Mouse (Mus musculus) embryonic facial prominence, embryonic 14.5 days (tissue): ENCODE data around the gene Ldb2. TPM values are rescaled to one million over a fixed set of nuclear protein-coding genes. Genes with fewer than 3 reads are reported as not detected.

Source experiments
- ATAC-seq: fragments of 200-750 bp; cut with Nextera tagmentation; 2 replicates; pipeline ENCODE4 v1.8.0; 2017; ENCODE audit warnings: low read depth, moderate number of reproducible peaks, moderate TSS enrichment
- DNase-seq: peaks from one replicate; pipeline ENCODE4 v3.0.0-alpha.2; 2015; ENCODE audit warnings: low spot score
- H3K27ac ChIP-seq: fragments of 300-500 bp; sonication (generic); replicated peaks from 2 replicates; pipeline ENCODE4 v1.5.1; 2014; ENCODE audit warnings: low read depth, mild to moderate bottlenecking, low read length, moderate library complexity
- H3K27me3 ChIP-seq: fragments of 300-500 bp; sonication (generic); replicated peaks from 2 replicates; pipeline ENCODE4 v1.6.1; 2014; ENCODE audit warnings: low read length; ENCODE audit not compliant: control insufficient read depth, insufficient read depth
- H3K36me3 ChIP-seq: fragments of 300-500 bp; sonication (generic); 2 replicates; pipeline ENCODE4 v1.6.1; 2014; ENCODE audit warnings: low read length, mixed read lengths; ENCODE audit not compliant: control insufficient read depth, insufficient read depth
- H3K4me1 ChIP-seq: fragments of 300-500 bp; sonication (generic); 2 replicates; pipeline ENCODE4 v1.6.1; 2014; ENCODE audit warnings: antibody characterized with exemption, low read length; ENCODE audit not compliant: control insufficient read depth, insufficient read depth
- H3K4me2 ChIP-seq: fragments of 300-500 bp; sonication (generic); 2 replicates; pipeline ENCODE4 v1.6.1; 2014; ENCODE audit warnings: low read depth, mild to moderate bottlenecking, low read length, moderate library complexity, mixed read lengths
- H3K4me3 ChIP-seq: fragments of 300-500 bp; sonication (generic); 2 replicates; pipeline ENCODE4 v1.5.1; 2014; ENCODE audit warnings: low read depth, mild to moderate bottlenecking, low read length
- H3K9ac ChIP-seq: fragments of 300-500 bp; sonication (generic); 2 replicates; pipeline ENCODE4 v1.6.1; 2014; ENCODE audit warnings: low read depth, mild to moderate bottlenecking, low read length, moderate library complexity, mixed read lengths
- H3K9me3 ChIP-seq: fragments of 300-500 bp; sonication (generic); 2 replicates; pipeline ENCODE4 v1.6.1; 2016; ENCODE audit warnings: low read length; ENCODE audit not compliant: control insufficient read depth
- WGBS: fragments of 180-500 bp; shearing (Covaris S2); extraction: QIAGEN DNeasy Blood & Tissue Kit; methylation state at CpG from one replicate; pipeline ENCODE4 v1.1.7; 2014; 5-methylcytosine and 5-hydroxymethylcytosine counted together
- polyA plus RNA-seq: library from polyadenylated mRNA; unstranded; fragments of >200 nt; fragmentation: Nextera tagmentation; extraction: Ambion mirVana; gene quantifications from 2 replicates; pipeline ENCODE4 v1.2.1, GENCODE M21; 2014

The Ldb2 gene
- polyA plus RNA-seq, 1 experiment from 2014 or later, result 50.8 TPM

DNA sequence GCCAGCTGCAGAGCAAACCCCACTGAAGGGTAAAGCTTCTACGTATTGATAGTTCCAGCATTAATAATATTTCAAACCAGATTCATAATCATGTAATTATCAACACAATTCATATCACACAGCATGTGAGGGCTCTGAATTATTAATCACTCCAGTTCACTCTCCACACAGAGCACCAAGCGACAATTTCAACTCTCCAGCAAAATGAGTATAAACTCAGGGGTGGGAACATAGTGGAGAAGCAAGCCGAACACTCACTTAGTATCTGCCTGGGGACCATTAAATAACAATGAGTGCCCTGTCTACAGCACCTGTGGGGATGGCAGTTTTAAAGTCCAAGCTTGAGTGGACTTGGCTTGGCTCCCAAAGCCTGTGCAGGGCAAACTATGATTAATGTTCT is 302.6 kb downstream of the Ldb2 start:
- H3K27ac ChIP-seq, result no peak overlapping the region
- no peaks in the 10 kb centered on the region for H3K4me1 ChIP-seq
- H3K36me3 ChIP-seq, result no peaks in the 10 kb centered on the region
- ATAC-seq, result no peak
- no peaks in the 10 kb centered on the region for H3K27me3 ChIP-seq
- no peak overlapping the region for H3K4me3 ChIP-seq
- H3K9me3 ChIP-seq, result no peaks in the 10 kb centered on the region
- DNase-seq, result no peak
- H3K9ac ChIP-seq, result no peak overlapping the region
- no peak overlapping the region for H3K4me2 ChIP-seq
- 83% methylated on average over 3 of the region's 3 CpGs for WGBS

DNA sequence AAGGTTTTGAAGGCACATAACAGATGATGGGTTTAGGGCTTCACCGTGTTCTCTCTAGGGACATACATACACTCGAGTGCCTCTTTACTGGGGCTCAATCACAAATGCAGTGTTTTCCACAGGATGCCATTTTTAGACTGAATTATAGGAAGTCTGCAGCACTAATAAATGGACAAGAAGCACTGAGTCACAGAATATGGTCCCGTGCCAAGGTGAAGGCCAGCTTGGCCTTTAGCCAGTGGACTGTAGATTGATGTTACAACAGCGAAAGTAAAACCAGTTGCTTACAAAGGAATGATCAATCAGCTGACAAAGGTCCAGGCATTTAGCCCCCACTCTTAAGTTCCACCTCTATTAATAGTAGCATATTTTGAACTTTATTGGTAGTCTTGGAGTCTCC is 304.4 kb downstream of the Ldb2 start:
- no peaks in the 10 kb centered on the region for H3K27me3 ChIP-seq
- WGBS, result 77% methylated on average over 4 of the region's 4 CpGs
- DNase-seq, result peak; percentile 20
- no peaks in the 10 kb centered on the region for H3K36me3 ChIP-seq
- H3K4me3 ChIP-seq, result no peak overlapping the region
- H3K27ac ChIP-seq, result no peak overlapping the region
- no peak overlapping the region for H3K9ac ChIP-seq
- H3K9me3 ChIP-seq, result no peaks in the 10 kb centered on the region
- ATAC-seq, result no peak
- H3K4me1 ChIP-seq, result no peaks in the 10 kb centered on the region
- H3K4me2 ChIP-seq, result no peak overlapping the region

GRCm38 (mm10) chr5:44494133-44494532 is 305.3 kb downstream of the Ldb2 start:
- no peaks in the 10 kb centered on the region for H3K4me1 ChIP-seq
- H3K9me3 ChIP-seq, result no peaks in the 10 kb centered on the region
- DNase-seq, result peak; percentile 27
- H3K27ac ChIP-seq, result no peak overlapping the region
- no peaks in the 10 kb centered on the region for H3K36me3 ChIP-seq
- no peak for ATAC-seq
- no peak overlapping the region for H3K9ac ChIP-seq
- H3K27me3 ChIP-seq, result no peaks in the 10 kb centered on the region
- no peak overlapping the region for H3K4me2 ChIP-seq
- 61% methylated on average over 9 of the region's 9 CpGs for WGBS
- H3K4me3 ChIP-seq, result no peak overlapping the region

DNA sequence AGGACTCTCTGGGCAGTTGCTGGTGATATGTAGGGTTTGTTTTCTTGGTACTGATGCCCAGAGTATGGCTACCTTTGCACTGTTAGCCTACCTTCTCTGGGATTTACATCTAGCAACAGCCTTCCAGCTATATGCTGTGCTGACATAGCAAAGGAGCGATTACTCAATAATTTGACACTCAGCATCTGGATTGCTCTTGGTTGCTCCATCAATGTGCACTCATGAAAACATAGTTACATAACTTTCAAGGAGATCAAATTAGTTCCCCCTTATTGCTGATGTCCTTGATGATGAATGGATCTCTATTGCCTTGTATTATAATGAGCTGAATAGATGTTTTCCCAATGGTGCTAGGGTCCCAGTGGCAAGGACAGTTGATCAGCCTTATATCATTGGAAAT is 308.0 kb downstream of the Ldb2 start:
- Histone ChIP-seq H3K27ac (no peak overlapping the region), H3K36me3 (no peaks in the 10 kb centered on the region), H3K9ac (no peak overlapping the region), H3K4me2 (no peak overlapping the region), H3K27me3 (no peaks in the 10 kb centered on the region), H3K4me3 (no peak overlapping the region), H3K9me3 (no peaks in the 10 kb centered on the region), H3K4me1 (no peaks in the 10 kb centered on the region)
- 87% methylated on average over 1 of the region's 1 CpGs for WGBS
- ATAC-seq (no peak), DNase-seq (no peak)

- no peak overlapping the region for H3K27ac ChIP-seq
- no peak for ATAC-seq
- no peak overlapping the region for H3K4me2 ChIP-seq
- no peaks in the 10 kb centered on the region for H3K9me3 ChIP-seq
- no peak overlapping the region for H3K9ac ChIP-seq
- no peak for DNase-seq
- H3K27me3 ChIP-seq, result no peaks in the 10 kb centered on the region
- no peaks in the 10 kb centered on the region for H3K4me1 ChIP-seq
- WGBS, result 94% methylated on average over 6 of the region's 6 CpGs
- H3K36me3 ChIP-seq, result no peaks in the 10 kb centered on the region
- no peak overlapping the region for H3K4me3 ChIP-seq
These were observed 309.0 kb downstream of the Ldb2 start for GRCm38 (mm10) chr5:44490462-44490861.

- H3K27me3 ChIP-seq, result no peaks in the 10 kb centered on the region
- no peak overlapping the region for H3K4me3 ChIP-seq
- H3K9ac ChIP-seq, result no peak overlapping the region
- H3K36me3 ChIP-seq, result no peaks in the 10 kb centered on the region
- DNase-seq (peak; percentile 81), ATAC-seq (peak; percentile 79; the same call in 1 of the 2 replicates)
- WGBS, result 61% methylated on average over 11 of the region's 11 CpGs
- H3K4me1 ChIP-seq, result peaks cover 9% of the 10 kb centered on the region; the same call in 1 of the 2 replicates
- H3K27ac ChIP-seq, result no peak overlapping the region
- no peak overlapping the region for H3K4me2 ChIP-seq
- no peaks in the 10 kb centered on the region for H3K9me3 ChIP-seq
These were observed 315.9 kb downstream of the Ldb2 start for GRCm38 (mm10) chr5:44483426-44484106.

- Histone ChIP-seq H3K27ac (no peak overlapping the region), H3K4me3 (no peak overlapping the region), H3K36me3 (no peaks in the 10 kb centered on the region), H3K27me3 (no peaks in the 10 kb centered on the region), H3K9me3 (no peaks in the 10 kb centered on the region), H3K4me2 (no peak overlapping the region), H3K9ac (no peak overlapping the region), H3K4me1 (peaks cover 9% of the 10 kb centered on the region; the same call in 1 of the 2 replicates)
- ATAC-seq (no peak; the same call in 1 of the 2 replicates), DNase-seq (peak; percentile 4)
- 79% methylated on average over 4 of the region's 4 CpGs for WGBS
These were observed 318.1 kb downstream of the Ldb2 start for GRCm38 (mm10) chr5:44481406-44481805.

- Histone ChIP-seq H3K36me3 (0 out of 2 replicates have a peak, but pooled peaks cover 4% of the 10 kb centered on the region), H3K9ac (no peak overlapping the region), H3K4me2 (no peak overlapping the region), H3K27me3 (no peaks in the 10 kb centered on the region), H3K27ac (no peak overlapping the region), H3K4me3 (no peak overlapping the region), H3K9me3 (no peaks in the 10 kb centered on the region), H3K4me1 (no peaks in the 10 kb centered on the region)
- 36% methylated on average over 4 of the region's 4 CpGs for WGBS
- DNase-seq, result peak; percentile 30
- ATAC-seq, result 0 out of 2 replicates have a peak, but pooled peaks have one; percentile 9
These were observed 323.1 kb downstream of the Ldb2 start for GRCm38 (mm10) chr5:44476356-44476755.

GRCm38 (mm10) chr5:44475543-44475942 is 323.9 kb downstream of the Ldb2 start:
- ATAC-seq, result no peak
- no peak overlapping the region for H3K4me3 ChIP-seq
- H3K9ac ChIP-seq, result no peak overlapping the region
- WGBS, result 76% methylated on average over 1 of the region's 1 CpGs
- no peak overlapping the region for H3K4me2 ChIP-seq
- no peaks in the 10 kb centered on the region for H3K9me3 ChIP-seq
- no peak overlapping the region for H3K27ac ChIP-seq
- no peaks in the 10 kb centered on the region for H3K27me3 ChIP-seq
- H3K4me1 ChIP-seq, result no peaks in the 10 kb centered on the region
- 0 out of 2 replicates have a peak, but pooled peaks cover 4% of the 10 kb centered on the region for H3K36me3 ChIP-seq
- DNase-seq, result no peak
